Mouse (Mus musculus): ENCODE results near the gene S1pr4.
A peak's percentile ranks its signal among the peaks of the same experiment; 100 is the strongest.

Gene S1pr4

GRCm38 (mm10) chr10:81500032-81500431 lies at the start of gene S1pr4:
Gene S1pr4, minus strand, starts transcription at chr10:81500132.
- DNase-seq: no peak

- DNase-seq: no peak
Observed at GRCm38 (mm10) chr10:81548944-81549343, 49.0 kb upstream of the S1pr4 start.

- DNase-seq: no peak
Observed at GRCm38 (mm10) chr10:81546788-81547571, 47.0 kb upstream of the S1pr4 start.

GRCm38 (mm10) chr10:81546332-81546731 lies 46.4 kb upstream of the S1pr4 start:
- DNase-seq: no peak

GRCm38 (mm10) chr10:81545161-81545747 lies 45.3 kb upstream of the S1pr4 start, which contains the start of gene Gna11:
Gene Gna11, minus strand, starts transcription at chr10:81545190.
- peak; percentile 100 for DNase-seq

- DNase-seq: no peak
Observed at GRCm38 (mm10) chr10:81544296-81545160, 44.6 kb upstream of the S1pr4 start.

- no peak for DNase-seq
Observed at GRCm38 (mm10) chr10:81543633-81544032, 43.7 kb upstream of the S1pr4 start.

- no peak for DNase-seq
Observed at GRCm38 (mm10) chr10:81542727-81543460, 43.0 kb upstream of the S1pr4 start.

GRCm38 (mm10) chr10:81541803-81542202 lies 41.9 kb upstream of the S1pr4 start:
- DNase-seq: peak; percentile 70

GRCm38 (mm10) chr10:81541363-81541762 lies 41.4 kb upstream of the S1pr4 start:
- no peak for DNase-seq

- DNase-seq: no peak
Observed at GRCm38 (mm10) chr10:81538321-81539048, 38.6 kb upstream of the S1pr4 start.

- DNase-seq: no peak
Observed at GRCm38 (mm10) chr10:81537429-81537828, 37.5 kb upstream of the S1pr4 start.

GRCm38 (mm10) chr10:81536734-81537133 lies 36.8 kb upstream of the S1pr4 start:
- DNase-seq: no peak

- DNase-seq: no peak
Observed at GRCm38 (mm10) chr10:81534826-81535225, 34.9 kb upstream of the S1pr4 start.

GRCm38 (mm10) chr10:81526779-81527178 lies 26.8 kb upstream of the S1pr4 start:
- DNase-seq: peak; percentile 91

- DNase-seq: no peak
Observed at GRCm38 (mm10) chr10:81525017-81525694, 25.2 kb upstream of the S1pr4 start.

- no peak for DNase-seq
Observed at GRCm38 (mm10) chr10:81524051-81524605, 24.2 kb upstream of the S1pr4 start, which contains the start of gene Gna15. Gene Gna15, minus strand, starts transcription at chr10:81524225.

- no peak for DNase-seq
Observed at GRCm38 (mm10) chr10:81523570-81523969, 23.6 kb upstream of the S1pr4 start.

- no peak for DNase-seq
Observed at GRCm38 (mm10) chr10:81523142-81523541, 23.2 kb upstream of the S1pr4 start.

GRCm38 (mm10) chr10:81519978-81520365 lies 20.0 kb upstream of the S1pr4 start:
- no peak for DNase-seq
